Mouse (Mus musculus) neural tube, embryonic 13.5 days (tissue): Measurements from ENCODE around the gene Tulp2. TPM values are rescaled to one million over a fixed set of nuclear protein-coding genes. Genes with fewer than 3 reads are reported as not detected.

Experiments
- ATAC-seq: fragments of 200-750 bp; cut with Nextera tagmentation; 2 replicates; pipeline ENCODE4 v1.8.0; 2017; ENCODE audit warnings: low read depth, mild to moderate bottlenecking, moderate TSS enrichment, moderate library complexity
- H3K27ac ChIP-seq: fragments of 300-500 bp; sonication (generic); replicated peaks from 2 replicates; pipeline ENCODE4 v1.5.1; 2015; ENCODE audit warnings: moderate library complexity, mild to moderate bottlenecking, inconsistent platforms
- H3K27me3 ChIP-seq: fragments of 300-500 bp; sonication (generic); 2 replicates; pipeline ENCODE4 v1.6.1; 2015; ENCODE audit warnings: mild to moderate bottlenecking, inconsistent platforms
- H3K36me3 ChIP-seq: fragments of 300-500 bp; sonication (generic); 2 replicates; pipeline ENCODE4 v1.6.1; 2015; ENCODE audit warnings: mild to moderate bottlenecking, inconsistent platforms
- H3K4me1 ChIP-seq: fragments of 300-500 bp; sonication (generic); replicated peaks from 2 replicates; pipeline ENCODE4 v1.6.1; 2015; ENCODE audit warnings: inconsistent platforms
- H3K4me2 ChIP-seq: fragments of 300-500 bp; sonication (generic); 2 replicates; pipeline ENCODE4 v1.6.1; 2015; ENCODE audit warnings: inconsistent platforms, mild to moderate bottlenecking, moderate library complexity
- H3K4me3 ChIP-seq: fragments of 300-500 bp; sonication (generic); 2 replicates; pipeline ENCODE4 v1.5.1; 2015; ENCODE audit warnings: mild to moderate bottlenecking, inconsistent platforms
- H3K9ac ChIP-seq: fragments of 300-500 bp; sonication (generic); 2 replicates; pipeline ENCODE4 v1.6.1; 2015; ENCODE audit warnings: moderate library complexity, mild to moderate bottlenecking, inconsistent platforms
- H3K9me3 ChIP-seq: fragments of 300-500 bp; sonication (generic); 2 replicates; pipeline ENCODE4 v1.6.1; 2016; ENCODE audit warnings: inconsistent platforms
- WGBS: fragments of 180-500 bp; shearing (Covaris S2); methylation state at CpG from one replicate; pipeline ENCODE4 v1.1.7; 2015; 5-methylcytosine and 5-hydroxymethylcytosine counted together
- microRNA-seq: library from miRNA; unstranded; fragments of <30 nt; microRNA quantifications from one replicate; pipeline ENCODE4, GENCODE M21; 2016
- polyA plus RNA-seq: library from polyadenylated mRNA; unstranded; fragments of >200 nt; fragmentation: Nextera tagmentation; extraction: Ambion mirVana; gene quantifications from 2 replicates; pipeline ENCODE4 v1.2.1, GENCODE M21; 2015

Gene Tulp2
- polyA plus RNA-seq, 1 experiment from 2014 or later: 0.13 TPM

- Histone ChIP-seq H3K4me2 (peak overlapping the region; percentile 75), H3K4me1 (peaks cover 35% of the 10 kb centered on the region), H3K9ac (peak overlapping the region; percentile 62), H3K27me3 (no peaks in the 10 kb centered on the region; the same call in 1 of the 2 replicates), H3K36me3 (no peaks in the 10 kb centered on the region), H3K4me3 (peak overlapping the region; percentile 44), H3K27ac (peak overlapping the region; percentile 69), H3K9me3 (no peaks in the 10 kb centered on the region)
- WGBS: 2% methylated on average over 24 of the region's 24 CpGs
- ATAC-seq: peak; percentile 92
Measured at GRCm38 (mm10) chr7:45567780-45568516, 86.3 kb downstream of the Tulp2 start.

GRCm38 (mm10) chr7:45568601-45569473, 87.2 kb downstream of the Tulp2 start:
- H3K9ac ChIP-seq: no peak overlapping the region

GRCm38 (mm10) chr7:45570103-45570741, 88.5 kb downstream of the Tulp2 start, which contains the start of gene Bcat2:
Bcat2 (plus strand) TSS chr7:45570153.
- 3% methylated on average over 42 of the region's 42 CpGs for WGBS
- peak within 1 kb of the TSS; percentile 90 for H3K9ac ChIP-seq
- peak; percentile 61; the same call in 1 of the 2 replicates for ATAC-seq
- H3K4me3 ChIP-seq: peak within 1 kb of the TSS; percentile 69
- peak within 1 kb of the TSS; percentile 89 for H3K27ac ChIP-seq
- H3K9me3 ChIP-seq: no peaks in the 10 kb centered on the region
- peaks cover 35% of the 10 kb centered on the region for H3K4me1 ChIP-seq
- H3K36me3 ChIP-seq: no peaks in the 10 kb centered on the region
- H3K27me3 ChIP-seq: no peaks in the 10 kb centered on the region
- peak within 1 kb of the TSS; percentile 70 for H3K4me2 ChIP-seq

More at GRCm38 (mm10) chr7:45568601-45569473, 87.2 kb downstream of the Tulp2 start:
- H3K4me1 ChIP-seq: peaks cover 35% of the 10 kb centered on the region
- H3K4me3 ChIP-seq: peak overlapping the region; percentile 44
- WGBS: 79% methylated on average over 10 of the region's 10 CpGs
- peak overlapping the region; percentile 69 for H3K27ac ChIP-seq
- H3K27me3 ChIP-seq: no peaks in the 10 kb centered on the region
- H3K9me3 ChIP-seq: no peaks in the 10 kb centered on the region
- ATAC-seq: no peak
- peak overlapping the region; percentile 75 for H3K4me2 ChIP-seq
- H3K36me3 ChIP-seq: no peaks in the 10 kb centered on the region

GRCm38 (mm10) chr7:45571966-45572365, 90.3 kb downstream of the Tulp2 start:
- ATAC-seq: no peak
- Histone ChIP-seq H3K9ac (no peak overlapping the region), H3K27me3 (no peaks in the 10 kb centered on the region), H3K36me3 (peaks cover 14% of the 10 kb centered on the region), H3K27ac (no peak overlapping the region), H3K4me3 (no peak overlapping the region), H3K4me1 (peaks cover 35% of the 10 kb centered on the region), H3K9me3 (no peaks in the 10 kb centered on the region), H3K4me2 (0 out of 2 replicates have a peak overlapping the region, but pooled peaks have one; percentile 70)
- WGBS: 56% methylated on average over 1 of the region's 1 CpGs

Small RNA genes lying within 50 kb of the gene (microRNA-seq; reads per million reads assigned to microRNA genes)
- gene Gm22133: not detected

Other genes with a start within 250 kb of the Tulp2 start
- gene Cd37, start 242.8 kb upstream of the Tulp2 start, polyA plus RNA-seq: 1.5 and 1.8 TPM in 2 replicates
- 0.18 and 0.27 TPM in 2 replicates for gene Slc6a16, start 240.8 kb upstream of the Tulp2 start, polyA plus RNA-seq
- gene Slc6a21, start 204.4 kb upstream of the Tulp2 start, polyA plus RNA-seq: not detected in 2 replicates
- 7.1 and 7.2 TPM in 2 replicates for gene Trpm4, start 148.1 kb upstream of the Tulp2 start, polyA plus RNA-seq
- 0.55 and 0.74 TPM in 2 replicates for gene Hrc, start 146.6 kb upstream of the Tulp2 start, polyA plus RNA-seq
- 18.4 and 20.3 TPM in 2 replicates for gene Ppfia3, start 114.9 kb upstream of the Tulp2 start, polyA plus RNA-seq
- 11.1 and 11.6 TPM in 2 replicates for gene Lin7b, start 111.3 kb upstream of the Tulp2 start, polyA plus RNA-seq
- gene Snrnp70, start 86.1 kb upstream of the Tulp2 start, polyA plus RNA-seq: 186 and 225 TPM in 2 replicates
- gene Kcna7, start 76.2 kb upstream of the Tulp2 start, polyA plus RNA-seq: not detected in 2 replicates
- not detected in 2 replicates for gene Ntf5, start 68.2 kb upstream of the Tulp2 start, polyA plus RNA-seq
- gene Lhb, start 61.1 kb upstream of the Tulp2 start, polyA plus RNA-seq: not detected in 2 replicates
- gene Gys1, start 47.0 kb upstream of the Tulp2 start, polyA plus RNA-seq: 21.5 and 25.9 TPM in 2 replicates
- 89.7 and 111 TPM in 2 replicates for gene Ruvbl2, start 43.8 kb upstream of the Tulp2 start, polyA plus RNA-seq
- gene Ftl1, start 22.0 kb upstream of the Tulp2 start, polyA plus RNA-seq: 6,282 and 6,442 TPM in 2 replicates
- 184 and 237 TPM in 2 replicates for gene Bax, start 15.0 kb upstream of the Tulp2 start, polyA plus RNA-seq
- not detected in 2 replicates for gene Gm45808, start 4.9 kb downstream of the Tulp2 start, polyA plus RNA-seq
- 3.2 and 3.4 TPM in 2 replicates for gene Dhdh, start 6.9 kb downstream of the Tulp2 start, polyA plus RNA-seq
- gene Nucb1, start 28.5 kb downstream of the Tulp2 start, polyA plus RNA-seq: 116 and 121 TPM in 2 replicates
- 17.2 and 20.9 TPM in 2 replicates for gene Ppp1r15a, start 44.4 kb downstream of the Tulp2 start, polyA plus RNA-seq
- gene Plekha4, start 44.5 kb downstream of the Tulp2 start, polyA plus RNA-seq: 4.1 and 7.9 TPM in 2 replicates
- 0.52 and 1.7 TPM in 2 replicates for gene Hsd17b14, start 73.0 kb downstream of the Tulp2 start, polyA plus RNA-seq
- 24.0 and 24.1 TPM in 2 replicates for gene Bcat2, start 88.3 kb downstream of the Tulp2 start, polyA plus RNA-seq
- gene Fgf21, start 133.6 kb downstream of the Tulp2 start, polyA plus RNA-seq: not detected in 2 replicates
- gene Fut1, start 135.4 kb downstream of the Tulp2 start, polyA plus RNA-seq: not detected in 2 replicates
- 0.10 TPM in 1 of 2 replicates, not detected in the other for gene Izumo1, start 139.9 kb downstream of the Tulp2 start, polyA plus RNA-seq
- 13.1 TPM in 2 replicates for gene Rasip1, start 145.6 kb downstream of the Tulp2 start, polyA plus RNA-seq
- 3.1 and 3.4 TPM in 2 replicates for gene Mamstr, start 158.1 kb downstream of the Tulp2 start, polyA plus RNA-seq
- 0.15 TPM in 1 of 2 replicates, not detected in the other for gene Fut2, start 184.5 kb downstream of the Tulp2 start, polyA plus RNA-seq
- gene Ntn5, start 202.1 kb downstream of the Tulp2 start, polyA plus RNA-seq: 1.9 and 2.6 TPM in 2 replicates
- 0.52 and 0.93 TPM in 2 replicates for gene Sec1, start 212.5 kb downstream of the Tulp2 start, polyA plus RNA-seq
- 44.5 and 46.0 TPM in 2 replicates for gene Car11, start 218.0 kb downstream of the Tulp2 start, polyA plus RNA-seq
- 3.1 and 4.1 TPM in 2 replicates for gene Dbp, start 223.2 kb downstream of the Tulp2 start, polyA plus RNA-seq
- 570 and 614 TPM in 2 replicates for gene Rpl18, start 233.6 kb downstream of the Tulp2 start, polyA plus RNA-seq
- gene Sphk2, start 236.1 kb downstream of the Tulp2 start, polyA plus RNA-seq: 25.1 and 26.3 TPM in 2 replicates
- gene Fam83e, start 239.3 kb downstream of the Tulp2 start, polyA plus RNA-seq: 0.39 and 0.55 TPM in 2 replicates
- not detected in 2 replicates for gene Spaca4, start 243.9 kb downstream of the Tulp2 start, polyA plus RNA-seq